Mouse (Mus musculus) regulatory T cell (primary cell): ENCODE results near the gene Sult2b1.

Source experiments
- in situ Hi-C: fragments of 300-600 bp; cut with MboI, MseI; formaldehyde crosslinking; loops from one replicate; pipeline ENCODE4 v1.15.1; 2025; ENCODE audit warnings: high pct_unique_total_duplicates

The Sult2b1 gene

DNA sequence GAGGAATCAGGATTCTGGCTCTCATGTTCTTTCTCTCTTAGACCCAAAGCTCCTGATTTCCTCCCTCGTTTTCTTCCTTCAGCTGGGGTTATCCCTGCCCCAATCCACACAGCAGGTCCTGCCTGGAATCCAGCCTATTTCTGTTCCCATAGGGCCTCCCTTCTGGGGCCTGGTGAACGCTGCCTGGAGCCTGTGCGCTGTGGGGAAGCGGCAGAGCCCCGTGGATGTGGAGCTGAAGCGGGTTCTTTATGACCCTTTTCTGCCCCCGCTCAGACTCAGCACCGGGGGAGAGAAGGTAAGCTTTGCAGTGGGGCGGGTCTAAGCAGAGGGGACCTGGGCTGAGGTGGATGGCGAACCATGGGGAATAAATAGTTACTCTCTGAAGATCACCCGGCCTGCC lies 83.4 kb downstream of the Sult2b1 start:
- in situ Hi-C loops = no loop called here

DNA sequence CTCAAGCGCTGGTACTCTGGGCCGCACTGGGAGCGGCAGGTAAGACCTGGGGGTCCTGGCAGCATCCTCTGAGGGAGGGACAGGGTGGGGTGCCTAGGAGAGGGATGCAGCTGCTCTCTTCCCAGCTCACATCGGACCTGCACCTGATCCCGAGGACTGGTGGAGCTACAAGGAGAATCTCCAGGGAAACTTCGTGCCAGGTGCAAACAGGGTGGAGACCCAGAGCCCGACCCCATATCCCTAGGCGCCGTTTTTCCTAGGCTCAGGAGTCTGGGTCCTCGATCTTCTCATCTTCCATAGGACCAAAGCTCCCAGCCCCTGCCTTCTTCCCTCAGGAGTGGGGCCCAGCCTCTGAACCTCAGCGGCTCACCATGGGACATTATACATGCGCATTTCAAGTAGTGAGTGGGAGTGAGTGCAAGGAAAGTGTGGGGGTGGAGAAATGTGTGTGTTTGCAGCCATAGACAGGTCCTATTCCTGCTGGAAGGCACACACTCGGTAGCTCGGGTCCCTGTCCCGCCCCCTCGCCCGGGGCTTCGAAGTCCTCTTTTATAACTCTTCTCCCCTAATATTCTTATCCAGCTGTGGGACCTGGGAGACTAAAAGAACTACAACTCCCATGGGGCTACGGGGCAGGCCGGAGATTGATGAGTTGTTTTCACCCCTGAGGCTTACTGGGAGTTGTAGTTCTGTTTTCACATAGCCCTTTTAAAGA lies 84.0 kb downstream of the Sult2b1 start:
- in situ Hi-C loops = no loop called here

DNA sequence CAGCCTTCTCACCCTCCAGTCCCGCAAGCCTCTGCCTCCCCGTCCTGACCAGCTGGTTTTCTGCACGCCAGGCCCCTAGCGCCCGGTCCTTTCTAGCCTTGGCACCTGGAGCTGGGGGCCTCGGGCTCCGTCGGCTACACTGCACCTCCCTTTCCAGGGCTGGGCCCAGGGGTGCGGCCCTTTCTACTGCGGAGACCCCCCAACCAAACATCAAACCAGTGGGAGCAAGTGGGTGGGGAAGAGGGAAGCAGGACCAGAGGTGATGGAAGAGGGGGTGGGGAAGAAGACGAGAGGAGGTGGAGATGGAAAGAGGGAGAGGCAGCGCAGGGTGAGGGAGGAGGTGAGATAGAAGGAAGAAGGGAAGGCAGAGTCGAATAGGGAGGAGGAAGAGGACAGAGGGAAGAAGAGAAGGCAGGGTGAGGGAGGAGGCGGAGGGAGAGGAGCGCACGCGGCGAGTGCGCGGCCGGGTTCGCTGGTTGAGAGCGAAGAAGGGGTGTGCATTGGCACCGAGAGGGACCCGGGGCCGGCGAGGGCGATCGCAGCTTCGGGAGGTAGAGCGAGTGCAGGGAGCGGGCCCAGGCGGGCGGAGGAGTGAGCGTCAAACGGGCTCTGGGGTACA lies 84.8 kb downstream of the Sult2b1 start, which contains the start of gene Car11:
TSS of gene Car11 (plus strand) at position 321 of the 619 bp plus-strand sequence.
- in situ Hi-C loops = no loop called here

DNA sequence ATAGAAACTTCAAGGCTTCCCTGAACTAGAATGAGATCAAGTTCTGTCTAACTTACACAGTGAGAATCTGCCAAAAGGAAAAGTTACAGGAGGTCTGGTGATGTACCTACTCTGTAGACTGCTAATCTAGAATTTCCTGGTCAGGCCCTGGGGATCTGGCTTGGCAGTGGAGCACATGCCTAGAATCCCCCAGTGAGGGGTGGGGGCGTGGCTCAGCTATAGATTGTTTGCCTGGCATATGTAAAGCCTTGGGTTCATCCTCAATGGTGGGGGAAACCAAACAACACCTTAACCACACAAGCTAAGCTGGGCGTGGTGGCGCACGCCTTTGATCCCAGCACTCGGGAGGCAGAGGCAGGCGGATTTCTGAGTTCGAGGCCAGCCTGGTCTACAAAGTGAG lies 86.6 kb downstream of the Sult2b1 start:
- in situ Hi-C loops = no loop called here

DNA sequence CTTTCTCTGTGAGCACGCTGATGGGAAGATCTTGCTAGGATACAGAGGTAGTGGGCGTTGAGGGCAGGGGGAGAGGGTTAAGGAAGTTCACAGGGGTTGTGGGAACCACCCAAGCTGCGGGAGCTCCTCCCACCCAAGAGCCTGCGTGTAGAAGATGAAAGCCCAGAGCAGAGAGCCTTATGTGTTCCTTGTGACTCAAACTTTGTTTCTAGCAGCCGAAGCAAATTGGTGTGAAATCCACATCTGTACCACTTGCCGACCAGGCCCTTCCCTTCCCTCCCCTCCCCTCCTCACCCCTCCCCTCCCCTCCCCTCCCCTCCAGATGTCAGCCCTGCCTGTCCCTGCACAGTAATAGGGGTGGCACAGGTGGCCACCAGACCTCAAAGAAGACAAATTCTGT lies 89.4 kb downstream of the Sult2b1 start:
- in situ Hi-C loops = no loop called here

DNA sequence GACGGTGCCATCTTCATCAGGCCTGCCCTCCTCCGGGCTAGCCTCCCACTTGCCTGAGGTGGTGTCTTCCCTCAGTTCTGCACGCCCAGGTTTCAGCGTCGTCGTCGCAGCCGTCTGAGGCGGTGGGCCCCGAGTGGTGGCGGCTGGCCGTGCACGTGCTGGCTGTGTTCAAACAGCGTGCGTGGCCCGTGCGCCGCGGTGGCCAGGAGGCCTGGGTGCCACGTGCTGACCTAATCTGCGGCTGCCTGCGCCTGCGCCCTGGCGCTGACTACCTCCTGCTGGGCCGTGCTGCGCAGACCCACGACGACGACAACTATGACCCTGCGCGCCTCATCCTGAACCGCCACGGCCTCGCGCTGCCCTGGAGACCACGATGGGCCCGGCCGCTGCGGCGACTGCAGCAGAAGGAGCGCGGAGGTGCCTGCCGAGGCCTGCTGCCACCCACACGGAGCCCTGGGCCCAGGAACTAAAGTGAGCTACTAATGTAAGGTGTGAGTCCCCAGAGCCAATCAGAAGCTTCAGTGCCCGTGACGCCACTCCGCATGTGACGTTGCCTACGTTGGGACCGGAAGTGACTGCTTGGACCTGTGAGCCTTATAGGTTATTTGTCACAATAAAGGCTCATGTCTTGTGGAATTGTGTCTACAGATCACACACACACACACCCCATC lies 90.4 kb downstream of the Sult2b1 start, which contains the start of gene Sec1:
TSS of gene Sec1 (minus strand) at position 482 of the 671 bp plus-strand sequence.
- in situ Hi-C loops = no loop called here

DNA sequence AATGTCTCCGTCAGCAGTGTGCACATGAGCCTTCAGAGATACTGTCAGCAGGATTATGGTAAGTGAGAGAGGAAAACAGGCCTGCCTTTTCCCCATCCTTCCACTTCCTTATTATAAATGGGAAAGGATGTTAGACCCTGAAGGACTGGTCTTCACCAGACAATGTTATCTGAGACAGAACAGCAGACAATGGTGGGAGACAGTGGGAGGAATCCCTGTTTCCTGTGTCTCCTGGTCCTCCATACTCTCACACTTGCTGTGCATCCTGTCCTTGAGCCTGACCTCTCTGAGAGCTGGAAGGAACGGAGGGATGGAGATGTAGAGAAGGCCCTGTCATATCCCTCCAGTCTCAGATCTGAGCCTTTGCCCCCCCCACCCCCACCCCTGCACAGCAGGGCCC lies 92.1 kb downstream of the Sult2b1 start:
- in situ Hi-C loops = no loop called here

DNA sequence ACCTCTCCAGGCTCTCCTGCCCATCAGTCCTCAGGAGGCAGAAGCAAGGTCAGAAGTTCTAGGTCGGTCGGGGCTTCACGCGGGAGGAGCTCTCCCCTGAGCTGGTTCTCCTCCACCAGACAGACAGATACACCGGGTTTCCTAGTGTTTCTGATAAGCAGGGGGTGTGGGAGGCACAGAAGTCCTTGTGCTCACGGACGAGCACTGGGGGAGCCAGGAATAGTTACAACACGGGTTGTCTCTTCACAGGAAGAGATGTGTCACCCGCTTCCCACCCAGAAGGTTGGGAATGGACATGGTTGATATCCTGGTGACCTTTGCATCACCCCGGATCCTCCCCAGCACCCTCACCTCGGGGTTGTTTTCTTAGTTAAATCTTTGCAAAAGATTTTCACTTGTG lies 94.7 kb downstream of the Sult2b1 start:
- in situ Hi-C loops = no loop called here

DNA sequence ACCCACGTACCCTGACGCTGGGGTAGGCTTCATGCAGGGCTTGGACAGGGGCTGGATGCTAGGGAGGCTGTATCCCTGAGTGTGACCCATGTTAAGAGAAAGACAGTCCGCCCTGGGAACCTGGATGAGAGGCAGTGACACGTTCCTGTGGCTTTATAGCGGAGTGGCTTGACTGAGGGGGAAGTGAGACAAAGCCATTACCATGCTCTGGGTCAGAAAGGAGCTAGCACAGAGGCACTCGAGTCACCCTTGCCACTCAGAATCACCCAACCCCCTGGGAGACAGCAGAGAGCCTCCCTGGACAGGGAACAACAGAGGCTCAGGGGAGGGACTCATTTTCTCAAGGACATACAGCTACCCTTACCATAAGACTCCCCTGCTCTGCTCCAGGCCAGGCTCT lies 95.4 kb downstream of the Sult2b1 start:
- in situ Hi-C loops = no loop called here

DNA sequence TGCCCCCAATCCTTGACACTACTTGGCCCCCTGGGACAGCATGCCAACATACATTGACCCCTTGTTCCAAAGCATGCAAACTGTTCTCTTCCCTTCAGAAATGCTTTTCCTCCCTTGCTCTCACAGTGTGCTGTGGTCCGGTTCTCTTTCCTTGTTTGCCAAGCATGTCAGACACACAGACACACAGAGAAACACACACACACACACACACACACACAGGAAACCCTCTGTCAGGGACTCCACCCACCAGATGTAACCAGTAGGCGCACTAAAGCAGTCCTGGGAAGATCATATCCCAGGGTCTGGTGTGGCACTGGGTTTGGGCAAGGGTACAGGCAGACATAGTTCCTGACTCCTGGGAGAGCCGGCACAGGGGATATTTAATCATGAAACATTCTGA lies 97.6 kb downstream of the Sult2b1 start:
- in situ Hi-C loops = no loop called here

DNA sequence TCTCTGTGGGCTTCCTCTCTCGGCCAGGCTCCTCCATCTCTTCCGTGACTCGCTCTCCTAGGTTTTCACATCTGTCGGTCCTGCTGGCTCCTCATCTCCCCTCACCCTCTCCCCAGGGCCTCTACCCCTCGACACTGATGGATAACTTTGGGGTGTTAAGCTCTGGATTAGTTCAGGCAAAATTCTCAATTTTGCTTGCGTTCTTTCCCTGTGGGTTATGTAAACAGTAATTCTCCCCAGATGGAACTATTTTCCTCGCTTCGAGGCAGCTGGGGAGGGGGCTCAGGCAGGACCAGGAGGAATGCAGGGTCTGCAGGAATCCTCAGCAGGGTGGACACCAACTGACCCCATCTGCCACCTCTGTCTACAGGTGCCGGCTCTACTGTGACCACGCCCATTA lies 98.7 kb downstream of the Sult2b1 start:
- in situ Hi-C loops = no loop called here

DNA sequence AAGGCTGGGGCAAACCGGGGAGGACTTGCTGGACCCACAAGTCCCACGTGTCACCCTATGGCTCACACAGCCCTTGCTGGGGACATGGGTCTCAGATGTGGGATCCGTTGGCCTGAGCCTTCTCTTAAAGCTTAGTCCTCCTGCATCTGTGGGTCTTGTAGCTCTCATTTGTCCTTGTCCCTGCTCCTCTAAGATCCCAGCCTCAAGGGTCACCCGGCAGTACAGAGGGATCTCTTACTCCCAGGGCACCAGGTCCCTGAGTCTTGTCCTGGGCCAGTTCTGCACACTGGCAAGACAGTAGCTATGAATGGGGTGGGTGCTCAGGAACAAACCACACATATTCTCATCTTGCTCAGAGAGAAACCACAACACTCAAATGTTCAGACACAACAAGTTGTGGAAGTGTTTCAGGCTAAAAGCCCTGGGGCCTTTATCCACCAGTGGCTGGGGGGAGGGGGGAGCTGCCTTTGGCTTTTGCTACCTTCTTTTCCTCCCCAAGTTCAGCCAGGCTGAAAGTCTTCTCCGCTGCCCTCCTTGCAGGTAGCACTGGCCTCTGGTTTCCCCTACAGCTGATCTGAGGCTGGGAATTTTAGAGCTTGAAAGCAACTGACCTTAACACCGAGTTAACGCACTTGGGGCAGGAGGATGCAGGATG lies 100.9 kb downstream of the Sult2b1 start, which contains the start of gene Ntn5:
TSS of gene Ntn5 (plus strand) at position 627 of the 655 bp plus-strand sequence.
- in situ Hi-C loops = no loop called here

DNA sequence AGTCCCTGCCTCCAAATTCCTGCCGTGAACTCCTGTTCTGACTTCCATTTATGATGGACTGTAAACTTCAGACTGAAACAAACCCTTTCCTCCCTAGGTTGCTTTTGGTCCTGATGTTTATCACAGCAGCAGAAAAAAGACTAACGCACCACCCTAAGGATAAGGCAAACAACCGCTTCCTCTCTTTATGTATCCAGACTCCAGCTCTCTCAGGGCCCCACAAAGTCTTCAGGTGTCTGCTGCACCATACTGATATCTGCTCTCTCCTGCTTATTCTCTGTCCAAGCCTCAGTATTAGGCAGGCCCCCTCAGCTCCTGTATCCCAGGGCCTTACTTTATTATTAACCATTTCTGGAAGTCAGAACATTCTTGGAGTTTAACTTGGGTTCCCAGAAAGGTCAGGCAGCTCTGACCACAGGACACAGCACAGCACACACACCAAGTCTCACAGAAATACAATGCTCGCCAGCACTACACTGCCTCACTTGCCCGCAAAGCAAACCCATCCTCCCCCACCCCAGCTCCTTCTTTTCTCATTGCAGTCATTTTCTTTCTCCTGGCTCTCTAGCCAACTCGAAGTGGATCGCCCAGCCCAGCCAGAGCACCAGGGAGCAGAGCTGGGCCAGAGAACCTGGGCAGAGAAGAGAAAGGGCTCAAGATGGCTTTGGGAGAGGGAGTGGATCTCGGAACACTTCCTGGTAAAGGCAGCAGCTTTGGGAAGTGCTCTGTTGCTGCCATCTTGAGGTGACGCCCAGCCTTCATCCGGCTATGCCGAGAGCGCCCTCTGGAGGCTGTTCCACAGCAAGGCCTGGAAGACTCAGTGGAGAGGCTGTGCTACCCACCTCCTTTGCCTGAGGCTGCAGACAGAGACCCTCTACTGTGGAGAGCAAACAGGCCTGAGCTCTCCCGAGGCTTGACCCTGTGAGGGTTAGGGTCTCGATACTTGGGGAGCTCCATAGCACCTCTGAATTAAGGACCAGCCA lies 102.0 kb downstream of the Sult2b1 start:
- in situ Hi-C loops = no loop called here

DNA sequence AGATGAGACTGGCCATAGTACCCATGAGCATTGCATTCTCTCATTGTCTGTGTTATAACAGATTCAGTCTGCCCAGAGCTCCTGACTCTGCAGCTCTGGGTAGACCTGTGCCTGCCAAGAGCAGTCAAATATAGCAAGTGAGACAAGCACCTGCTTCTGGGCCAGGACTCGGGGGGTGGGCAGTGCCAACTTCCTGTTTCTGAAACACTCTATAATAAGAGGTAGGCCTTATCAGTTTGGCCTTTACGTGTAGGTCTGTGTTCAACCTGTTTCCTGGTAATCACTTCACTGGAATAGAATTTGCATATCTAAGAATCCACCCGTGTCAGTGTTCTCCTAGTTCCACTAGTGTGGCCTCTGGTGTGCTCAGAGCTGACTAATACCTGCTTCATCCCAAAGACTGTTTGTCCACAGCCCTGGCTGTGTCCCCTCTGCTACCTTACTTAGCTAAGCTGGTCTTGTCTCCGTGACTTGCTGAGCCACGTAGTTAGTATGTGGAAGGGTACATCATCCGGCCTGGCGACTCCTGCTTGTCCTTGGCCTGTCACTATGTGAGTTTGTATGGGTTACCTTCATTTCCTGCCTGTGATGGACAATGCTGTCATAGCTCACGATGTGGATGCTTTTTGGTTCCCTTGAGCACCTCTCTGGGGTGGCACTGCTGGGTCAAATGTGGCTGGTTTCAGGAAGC lies 103.3 kb downstream of the Sult2b1 start:
- in situ Hi-C loops = no loop called here
